Mouse (Mus musculus) ES-Bruce4 (cell line): Measurements from ENCODE around the gene Nup98. TPM values are rescaled to one million over a fixed set of nuclear protein-coding genes. Genes with fewer than 3 reads are reported as not detected.

ENCODE experiments used
- H3K27ac ChIP-seq: 2 replicates; pipeline ENCODE4 v1.5.1; 2012; ENCODE audit warnings: low read length, inconsistent platforms; ENCODE audit not compliant: insufficient read depth
- H3K27me3 ChIP-seq: 2 replicates; pipeline ENCODE4 v1.6.1; 2012; ENCODE audit warnings: mild to moderate bottlenecking, low read length, inconsistent platforms; ENCODE audit not compliant: control insufficient read depth, poor library complexity, insufficient read depth, severe bottlenecking
- H3K36me3 ChIP-seq: 2 replicates; pipeline ENCODE4 v1.6.1; 2012; ENCODE audit warnings: inconsistent platforms, mild to moderate bottlenecking, low read length, moderate library complexity; ENCODE audit not compliant: control insufficient read depth, poor library complexity, insufficient read depth, severe bottlenecking
- H3K4me1 ChIP-seq: one replicate; pipeline ENCODE4 v1.8.1; 2011; ENCODE audit warnings: low read length; ENCODE audit not compliant: control insufficient read depth, insufficient read depth
- H3K4me3 ChIP-seq: 2 replicates; pipeline ENCODE4 v1.5.1; 2011; ENCODE audit warnings: low read depth, mild to moderate bottlenecking, low read length
- H3K9ac ChIP-seq: 2 replicates; pipeline ENCODE4 v1.6.1; 2012; ENCODE audit warnings: low read depth, mild to moderate bottlenecking, inconsistent platforms; ENCODE audit not compliant: poor library complexity, severe bottlenecking
- H3K9me3 ChIP-seq: replicated peaks from 2 replicates; pipeline ENCODE4 v1.6.1; 2012; ENCODE audit warnings: mild to moderate bottlenecking, low read length, inconsistent platforms; ENCODE audit not compliant: control insufficient read depth, poor library complexity, insufficient read depth, severe bottlenecking
- CTCF ChIP-seq: IDR thresholded peaks from one replicate; pipeline ENCODE4 v1.8.1; 2011; ENCODE audit warnings: low read depth, low read length
- EP300 ChIP-seq: IDR thresholded peaks from 2 replicates; pipeline ENCODE4 v1.6.1; 2011; ENCODE audit warnings: low read depth, low read length; ENCODE audit not compliant: insufficient read depth
- POLR2A ChIP-seq: IDR thresholded peaks from one replicate; pipeline ENCODE4 v1.8.1; 2011; ENCODE audit warnings: low read length; ENCODE audit not compliant: insufficient read depth
- polyA plus RNA-seq: library from polyadenylated mRNA; stranded (reverse); fragments of >200 nt; gene quantifications from 2 replicates; pipeline ENCODE4 v1.2.4, GENCODE M21; 2011; ENCODE audit warnings: low read depth; ENCODE audit not compliant: missing spikeins, insufficient read depth, insufficient read length

Gene Nup98
- polyA plus RNA-seq, 1 experiment = 118 TPM

GRCm38 (mm10) chr7:102245775-102246174, 35.8 kb upstream of the Nup98 start:
- no peaks in the 10 kb centered on the region for H3K9me3 ChIP-seq
- no peaks in the 10 kb centered on the region for H3K27me3 ChIP-seq
- H3K4me1 ChIP-seq = peaks cover 4% of the 10 kb centered on the region
- no peak overlapping the region for H3K4me3 ChIP-seq
- no peak overlapping the region for H3K27ac ChIP-seq
- no peaks in the 10 kb centered on the region for H3K36me3 ChIP-seq
- H3K9ac ChIP-seq = no peak overlapping the region
- TF ChIP-seq POLR2A (no peak), CTCF (no peak), EP300 (no peak)

GRCm38 (mm10) chr7:102244782-102245535, 35.0 kb upstream of the Nup98 start:
- no peaks in the 10 kb centered on the region for H3K9me3 ChIP-seq
- no peak overlapping the region for H3K4me3 ChIP-seq
- no peaks in the 10 kb centered on the region for H3K27me3 ChIP-seq
- TF ChIP-seq POLR2A (no peak), CTCF (no peak), EP300 (no peak)
- H3K4me1 ChIP-seq = peaks cover 4% of the 10 kb centered on the region
- H3K36me3 ChIP-seq = no peaks in the 10 kb centered on the region
- H3K27ac ChIP-seq = no peak overlapping the region
- H3K9ac ChIP-seq = no peak overlapping the region

GRCm38 (mm10) chr7:102243870-102244269, 33.9 kb upstream of the Nup98 start:
- H3K4me3 ChIP-seq = no peak overlapping the region
- no peak overlapping the region for H3K9ac ChIP-seq
- H3K27ac ChIP-seq = no peak overlapping the region
- H3K9me3 ChIP-seq = no peaks in the 10 kb centered on the region
- H3K4me1 ChIP-seq = peaks cover 6% of the 10 kb centered on the region
- TF ChIP-seq CTCF (no peak), POLR2A (no peak), EP300 (no peak)
- no peaks in the 10 kb centered on the region for H3K27me3 ChIP-seq
- H3K36me3 ChIP-seq = peaks cover 2% of the 10 kb centered on the region; the same call in 1 of the 2 replicates

- H3K27ac ChIP-seq = no peak overlapping the region
- no peaks in the 10 kb centered on the region for H3K27me3 ChIP-seq
- peaks cover 2% of the 10 kb centered on the region; the same call in 1 of the 2 replicates for H3K36me3 ChIP-seq
- TF ChIP-seq CTCF (no peak), EP300 (no peak), POLR2A (no peak)
- H3K9ac ChIP-seq = no peak overlapping the region
- H3K4me3 ChIP-seq = no peak overlapping the region
- H3K4me1 ChIP-seq = peaks cover 7% of the 10 kb centered on the region
- H3K9me3 ChIP-seq = no peaks in the 10 kb centered on the region
Observed at GRCm38 (mm10) chr7:102242917-102243316, 32.9 kb upstream of the Nup98 start.

- H3K36me3 ChIP-seq = peaks cover 2% of the 10 kb centered on the region; the same call in 1 of the 2 replicates
Observed at GRCm38 (mm10) chr7:102242371-102242770, 32.4 kb upstream of the Nup98 start.

GRCm38 (mm10) chr7:102239591-102239990, 29.6 kb upstream of the Nup98 start:
- H3K27ac ChIP-seq = no peak overlapping the region
- no peak overlapping the region for H3K4me3 ChIP-seq
- peaks cover 2% of the 10 kb centered on the region; the same call in 1 of the 2 replicates for H3K36me3 ChIP-seq
- H3K9me3 ChIP-seq = no peaks in the 10 kb centered on the region
- no peak for TF ChIP-seq CTCF
- TF ChIP-seq EP300 = no peak
- TF ChIP-seq POLR2A = no peak
- no peaks in the 10 kb centered on the region for H3K27me3 ChIP-seq
- H3K9ac ChIP-seq = no peak overlapping the region
- peaks cover 3% of the 10 kb centered on the region for H3K4me1 ChIP-seq

More at GRCm38 (mm10) chr7:102242371-102242770, 32.4 kb upstream of the Nup98 start:
- H3K4me3 ChIP-seq = no peak overlapping the region
- H3K9me3 ChIP-seq = no peaks in the 10 kb centered on the region
- H3K9ac ChIP-seq = no peak overlapping the region
- H3K27me3 ChIP-seq = no peaks in the 10 kb centered on the region
- H3K27ac ChIP-seq = no peak overlapping the region
- TF ChIP-seq EP300 = no peak
- TF ChIP-seq CTCF = no peak
- TF ChIP-seq POLR2A = no peak
- peaks cover 7% of the 10 kb centered on the region for H3K4me1 ChIP-seq
